In the genomic region with DNA sequence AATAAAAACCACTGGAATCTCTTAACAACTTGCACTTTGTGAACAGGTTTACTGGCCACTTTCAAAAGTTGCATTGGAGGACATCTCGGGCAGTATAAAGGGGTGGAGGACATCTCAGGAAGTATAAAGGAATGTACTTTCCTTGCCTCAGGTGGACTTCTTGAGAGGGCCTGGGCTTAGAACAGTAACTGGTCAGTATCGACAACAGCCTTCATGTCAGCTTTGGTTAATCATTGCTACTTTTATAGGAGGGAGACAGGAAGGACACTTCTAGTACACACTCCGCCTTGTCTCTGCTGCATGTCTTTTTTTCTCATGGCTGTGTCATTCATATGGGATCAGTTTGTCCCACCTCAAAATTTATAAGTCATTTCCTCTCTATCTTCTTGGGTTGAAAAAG, we compare ENCODE assay signal across 27 mouse cellular contexts.
"Had no signal": no experiment of that assay in that cellular context is flagged by ENCODE, and none has a peak within 500 bp of the region (broad histone marks: within the 10 kb centered on the region; RNA-seq: fewer than 3 reads in every experiment).

No protein-coding gene starts in this region.

- ATAC-seq: hindbrain, embryonic 16.5 days; inflammation-experienced regulatory T-cells, adult 6 months had no signal

- H3K27ac ChIP-seq: gastrocnemius, adult 2 months; heart, adult 2 months; heart, embryonic 13.5 days; heart, embryonic 15.5 days; hindbrain, embryonic 10.5 days; hindbrain, embryonic 12.5 days; hindbrain, embryonic 14.5 days; kidney, embryonic 15.5 days; kidney, postnatal 0 days; layer of hippocampus, adult 2 months; left cerebral cortex, adult 2 months; limb, embryonic 10.5 days; limb, embryonic 12.5 days; liver, embryonic 13.5 days; liver, embryonic 15.5 days had no signal

- H3K9ac ChIP-seq: heart, embryonic 13.5 days; heart, embryonic 15.5 days; hindbrain, embryonic 12.5 days; hindbrain, embryonic 14.5 days; kidney, embryonic 15.5 days; limb, embryonic 12.5 days; liver, embryonic 13.5 days; liver, embryonic 15.5 days had no signal

- H3K9me3 ChIP-seq: heart, embryonic 13.5 days; heart, embryonic 15.5 days; hindbrain, embryonic 10.5 days; hindbrain, embryonic 12.5 days; kidney, embryonic 15.5 days; limb, embryonic 10.5 days; limb, embryonic 12.5 days; liver, embryonic 13.5 days; liver, embryonic 15.5 days had no signal

- DNase-seq: gastrocnemius, adult 2 months; gastrocnemius, postnatal 10 days; gastrocnemius, postnatal 25 days; heart, adult 2 months; heart, postnatal 14 days; heart, postnatal 4 days; kidney, adult 11 months; kidney, adult 8-10 months; kidney, postnatal 25 days; liver; liver, embryonic 13.5 days had no signal

- H3K27me3 ChIP-seq: heart, embryonic 13.5 days; heart, embryonic 15.5 days; hindbrain, embryonic 12.5 days; kidney, embryonic 15.5 days; limb, embryonic 12.5 days; liver, embryonic 13.5 days; liver, embryonic 15.5 days had no signal

- H3K4me1 ChIP-seq: heart, embryonic 13.5 days; heart, embryonic 15.5 days; hindbrain, embryonic 10.5 days; hindbrain, embryonic 12.5 days; kidney, embryonic 15.5 days; liver, embryonic 13.5 days; liver, embryonic 15.5 days had no signal

- H3K4me2 ChIP-seq: heart, embryonic 11.5 days; heart, embryonic 13.5 days; heart, embryonic 15.5 days; hindbrain, embryonic 12.5 days; hindbrain, embryonic 14.5 days; kidney, embryonic 15.5 days; limb, embryonic 12.5 days; liver, embryonic 11.5 days; liver, embryonic 13.5 days; liver, embryonic 15.5 days had no signal

- H3K36me3 ChIP-seq: heart, embryonic 13.5 days; heart, embryonic 15.5 days; hindbrain, embryonic 10.5 days; hindbrain, embryonic 12.5 days; kidney, embryonic 15.5 days; limb, embryonic 10.5 days; limb, embryonic 12.5 days; liver, embryonic 13.5 days; liver, embryonic 15.5 days had no signal

- H3K4me3 ChIP-seq: gastrocnemius, adult 2 months; heart, adult 2 months; heart, embryonic 13.5 days; heart, embryonic 15.5 days; hindbrain, embryonic 10.5 days; hindbrain, embryonic 12.5 days; kidney, embryonic 15.5 days; layer of hippocampus, adult 2 months; left cerebral cortex, adult 2 months; limb, embryonic 10.5 days; limb, embryonic 12.5 days; liver, embryonic 13.5 days; liver, embryonic 15.5 days had no signal
